Mouse (Mus musculus) limb, embryonic 11.5 days (tissue): ENCODE results near the gene Pom121. TPM values are rescaled to one million over a fixed set of nuclear protein-coding genes. Genes with fewer than 3 reads are reported as not detected.

Source experiments
- ATAC-seq: fragments of 200-750 bp; cut with Nextera tagmentation; 2 replicates; pipeline ENCODE4 v1.8.0; 2017; ENCODE audit warnings: low read depth; ENCODE audit not compliant: insufficient number of reproducible peaks, low FRiP score, low TSS enrichment
- DNase-seq: peaks from one replicate; pipeline ENCODE4 v3.0.0-alpha.2; 2015; ENCODE audit warnings: low spot score
- H3K27ac ChIP-seq: fragments of 300-500 bp; sonication (generic); replicated peaks from 2 replicates; pipeline ENCODE4 v1.5.1; 2014; ENCODE audit warnings: low read depth, mild to moderate bottlenecking, low read length
- H3K27me3 ChIP-seq: fragments of 300-500 bp; sonication (generic); 2 replicates; pipeline ENCODE4 v1.6.1; 2014; ENCODE audit warnings: mild to moderate bottlenecking, low read length, mixed read lengths; ENCODE audit not compliant: control insufficient read depth, insufficient read depth
- H3K36me3 ChIP-seq: fragments of 300-500 bp; sonication (generic); 2 replicates; pipeline ENCODE4 v1.6.1; 2014; ENCODE audit warnings: mild to moderate bottlenecking, low read length, moderate library complexity, mixed read lengths; ENCODE audit not compliant: control insufficient read depth, insufficient read depth
- H3K4me1 ChIP-seq: fragments of 300-500 bp; sonication (generic); 2 replicates; pipeline ENCODE4 v1.6.1; 2014; ENCODE audit warnings: low read length, mixed read lengths; ENCODE audit not compliant: control insufficient read depth, insufficient read depth
- H3K4me2 ChIP-seq: fragments of 300-500 bp; sonication (generic); 2 replicates; pipeline ENCODE4 v1.6.1; 2014; ENCODE audit warnings: low read depth, mild to moderate bottlenecking, moderate library complexity; ENCODE audit not compliant: severe bottlenecking
- H3K4me3 ChIP-seq: fragments of 300-500 bp; sonication (generic); 2 replicates; pipeline ENCODE4 v1.5.1; 2014; ENCODE audit warnings: low read depth, low read length
- H3K9ac ChIP-seq: fragments of 300-500 bp; sonication (generic); 2 replicates; pipeline ENCODE4 v1.6.1; 2014; ENCODE audit warnings: mild to moderate bottlenecking, low read length
- H3K9me3 ChIP-seq: fragments of 300-500 bp; sonication (generic); 2 replicates; pipeline ENCODE4 v1.6.1; 2016; ENCODE audit warnings: low read length; ENCODE audit not compliant: control insufficient read depth
- WGBS: fragments of 180-500 bp; shearing (Covaris S2); extraction: QIAGEN DNeasy Blood & Tissue Kit; methylation state at CpG from one replicate; pipeline ENCODE4 v1.1.7; 2014; 5-methylcytosine and 5-hydroxymethylcytosine counted together
- polyA plus RNA-seq: library from polyadenylated mRNA; unstranded; fragments of >200 nt; fragmentation: Nextera tagmentation; extraction: Ambion mirVana; gene quantifications from 2 replicates; pipeline ENCODE4 v1.2.1, GENCODE M21; 2014

The Pom121 gene
- 21.4 and 21.8 TPM in 2 replicates for polyA plus RNA-seq

GRCm38 (mm10) chr5:135394004-135394823, at the start of gene Pom121:
Gene Pom121 (minus strand): TSS chr5:135394546.
- peak; percentile 85 for ATAC-seq
- Histone ChIP-seq H3K4me2 (peak within 1 kb of the TSS; percentile 69), H3K4me1 (0 out of 2 replicates have a peak, but pooled peaks cover 3% of the 10 kb centered on the region), H3K36me3 (peaks cover 8% of the 10 kb centered on the region; the same call in 1 of the 2 replicates), H3K4me3 (peak within 1 kb of the TSS; percentile 98), H3K27me3 (no peaks in the 10 kb centered on the region), H3K9ac (peak within 1 kb of the TSS; percentile 93), H3K27ac (peak within 1 kb of the TSS; percentile 72), H3K9me3 (no peaks in the 10 kb centered on the region)
- peak; percentile 89 for DNase-seq
- under 1% methylated on average over 95 of the region's 110 CpGs for WGBS

DNA sequence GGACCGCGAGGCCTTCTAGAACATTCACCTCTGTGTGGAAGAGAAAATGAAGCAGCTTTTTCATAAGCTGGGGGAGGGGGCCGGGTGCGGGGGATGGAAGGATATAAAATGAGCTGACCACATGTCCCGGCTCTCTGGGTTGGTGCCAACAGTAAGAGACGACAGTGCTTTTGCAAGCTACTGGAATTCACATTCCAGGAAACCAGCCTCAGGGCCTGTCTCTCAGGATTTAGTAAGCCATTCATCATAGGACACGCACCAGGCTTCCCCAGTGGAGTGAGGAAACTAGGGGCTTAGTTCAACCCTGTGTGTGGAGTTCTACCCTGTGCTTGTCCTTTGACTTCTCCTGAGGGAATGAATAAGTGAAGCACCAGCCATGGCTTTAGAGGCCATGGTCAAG, 48.1 kb upstream of the Pom121 start:
- Histone ChIP-seq H3K4me3 (no peak overlapping the region), H3K9ac (no peak overlapping the region), H3K27ac (no peak overlapping the region), H3K36me3 (peaks cover 10% of the 10 kb centered on the region), H3K9me3 (no peaks in the 10 kb centered on the region), H3K4me1 (no peaks in the 10 kb centered on the region), H3K4me2 (no peak overlapping the region), H3K27me3 (no peaks in the 10 kb centered on the region)
- WGBS, result 76% methylated on average over 7 of the region's 7 CpGs
- DNase-seq, result peak; percentile 32
- no peak for ATAC-seq

- H3K27me3 ChIP-seq, result no peaks in the 10 kb centered on the region
- peaks cover 15% of the 10 kb centered on the region; the same call in 1 of the 2 replicates for H3K36me3 ChIP-seq
- H3K9me3 ChIP-seq, result no peaks in the 10 kb centered on the region
- WGBS, result 94% methylated on average over 10 of the region's 10 CpGs
- no peak overlapping the region for H3K27ac ChIP-seq
- H3K4me3 ChIP-seq, result no peak overlapping the region
- H3K9ac ChIP-seq, result no peak overlapping the region
- no peaks in the 10 kb centered on the region for H3K4me1 ChIP-seq
- H3K4me2 ChIP-seq, result no peak overlapping the region
- DNase-seq (no peak), ATAC-seq (no peak)
These were observed 40.7 kb upstream of the Pom121 start for GRCm38 (mm10) chr5:135435039-135435438.

DNA sequence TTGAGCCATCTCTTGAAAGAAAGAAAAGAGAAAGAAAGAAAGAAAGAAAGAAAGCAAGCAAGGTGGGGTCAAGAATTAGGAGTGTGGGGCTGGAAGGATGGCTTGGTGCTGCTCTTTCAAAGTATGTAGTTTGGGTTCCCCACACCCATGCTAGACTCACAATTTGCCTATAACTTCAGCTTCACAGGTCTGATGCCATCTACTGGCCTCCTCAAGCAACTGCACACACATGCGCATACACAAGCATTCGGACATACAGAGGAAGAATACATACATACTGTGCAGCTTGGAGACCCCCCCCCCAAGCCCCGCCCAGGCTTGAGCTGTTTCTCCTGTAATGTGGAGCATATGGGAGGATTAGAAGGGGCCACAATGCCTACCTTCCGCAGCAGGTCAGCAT, 39.5 kb upstream of the Pom121 start:
- H3K4me1 ChIP-seq, result no peaks in the 10 kb centered on the region
- peaks cover 17% of the 10 kb centered on the region; the same call in 1 of the 2 replicates for H3K36me3 ChIP-seq
- no peak overlapping the region for H3K27ac ChIP-seq
- H3K4me3 ChIP-seq, result no peak overlapping the region
- no peak overlapping the region for H3K9ac ChIP-seq
- WGBS, result 96% methylated on average over 4 of the region's 4 CpGs
- DNase-seq, result no peak
- no peaks in the 10 kb centered on the region for H3K27me3 ChIP-seq
- no peak for ATAC-seq
- no peaks in the 10 kb centered on the region for H3K9me3 ChIP-seq
- H3K4me2 ChIP-seq, result no peak overlapping the region

DNA sequence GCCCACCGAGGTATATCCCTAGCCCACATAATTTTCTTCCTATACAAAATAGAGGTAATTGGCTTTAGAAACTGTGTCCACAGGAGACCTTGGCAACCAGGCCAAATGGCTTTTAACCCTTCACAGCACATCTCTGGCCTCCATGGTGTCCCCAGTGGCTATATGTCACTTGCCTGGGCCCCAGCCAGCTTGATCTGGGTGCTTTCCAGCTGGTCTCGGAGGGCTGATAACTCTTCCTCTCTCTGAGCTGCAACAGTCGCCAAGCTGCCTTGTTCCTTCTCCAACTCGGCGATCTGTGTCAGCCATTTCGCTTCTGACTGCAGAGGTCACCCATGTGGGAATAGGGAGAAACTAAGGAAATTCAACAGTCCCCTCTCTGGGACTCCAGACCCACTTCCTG, 36.8 kb upstream of the Pom121 start:
- 93% methylated on average over 6 of the region's 6 CpGs for WGBS
- DNase-seq (no peak), ATAC-seq (no peak)
- H3K4me3 ChIP-seq, result no peak overlapping the region
- no peak overlapping the region for H3K27ac ChIP-seq
- no peaks in the 10 kb centered on the region for H3K9me3 ChIP-seq
- no peaks in the 10 kb centered on the region for H3K27me3 ChIP-seq
- H3K4me2 ChIP-seq, result no peak overlapping the region
- peaks cover 17% of the 10 kb centered on the region; the same call in 1 of the 2 replicates for H3K36me3 ChIP-seq
- no peaks in the 10 kb centered on the region for H3K4me1 ChIP-seq
- H3K9ac ChIP-seq, result no peak overlapping the region

DNA sequence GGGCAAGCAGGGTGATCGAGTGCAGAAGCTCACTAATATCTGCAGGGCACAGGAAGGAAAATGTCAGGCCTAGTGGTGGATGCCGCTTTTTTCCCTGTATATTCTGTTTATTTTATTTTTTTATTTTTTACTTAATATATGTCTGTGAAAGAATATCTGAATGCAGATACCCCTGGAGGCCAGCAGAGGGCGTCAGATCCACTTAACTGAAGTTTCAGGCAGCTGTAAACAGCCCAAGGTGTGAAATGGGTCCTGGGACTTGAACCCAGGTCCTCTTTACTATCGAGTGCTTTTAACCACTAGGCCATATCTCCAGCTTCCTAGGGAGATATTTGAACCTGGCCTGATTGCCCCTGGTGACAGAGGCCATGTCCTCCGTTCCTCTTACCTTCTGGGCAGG, 34.4 kb upstream of the Pom121 start:
- no peak for DNase-seq
- Histone ChIP-seq H3K9me3 (no peaks in the 10 kb centered on the region), H3K9ac (no peak overlapping the region), H3K27me3 (no peaks in the 10 kb centered on the region), H3K27ac (no peak overlapping the region), H3K4me2 (no peak overlapping the region), H3K4me1 (no peaks in the 10 kb centered on the region), H3K4me3 (no peak overlapping the region), H3K36me3 (peaks cover 17% of the 10 kb centered on the region; the same call in 1 of the 2 replicates)
- WGBS, result 75% methylated on average over 5 of the region's 5 CpGs
- ATAC-seq, result no peak

GRCm38 (mm10) chr5:135410266-135410665, 15.9 kb upstream of the Pom121 start:
- ATAC-seq (no peak), DNase-seq (no peak)
- peaks cover 10% of the 10 kb centered on the region; the same call in 1 of the 2 replicates for H3K36me3 ChIP-seq
- no peak overlapping the region for H3K9ac ChIP-seq
- H3K4me3 ChIP-seq, result no peak overlapping the region
- H3K9me3 ChIP-seq, result no peaks in the 10 kb centered on the region
- H3K4me1 ChIP-seq, result no peaks in the 10 kb centered on the region
- no peak overlapping the region for H3K4me2 ChIP-seq
- H3K27ac ChIP-seq, result no peak overlapping the region
- 92% methylated on average over 9 of the region's 9 CpGs for WGBS
- H3K27me3 ChIP-seq, result no peaks in the 10 kb centered on the region

DNA sequence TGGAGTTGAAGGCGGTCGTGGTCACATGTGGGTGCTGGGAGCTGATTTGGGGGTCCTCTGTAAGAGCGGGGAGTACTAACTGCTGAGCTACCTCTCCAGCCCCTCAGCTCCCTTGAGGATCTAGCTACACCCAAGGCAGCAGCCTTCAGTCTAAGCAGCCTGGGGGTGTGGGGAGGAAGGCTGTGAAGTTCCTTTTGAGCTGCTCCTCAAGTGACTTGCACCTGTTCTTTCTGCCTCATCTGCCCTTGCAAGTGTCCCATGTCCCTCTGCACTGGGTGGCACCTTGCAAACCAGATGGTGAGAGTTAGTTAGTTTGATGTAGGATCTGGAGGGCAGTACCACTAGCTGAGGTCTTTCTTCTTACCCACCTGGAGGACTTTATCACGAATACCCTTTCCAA, 13.8 kb upstream of the Pom121 start:
- no peak for ATAC-seq
- Histone ChIP-seq H3K27ac (no peak overlapping the region), H3K4me2 (no peak overlapping the region), H3K36me3 (peaks cover 2% of the 10 kb centered on the region; the same call in 1 of the 2 replicates), H3K4me3 (no peak overlapping the region), H3K4me1 (no peaks in the 10 kb centered on the region), H3K9ac (no peak overlapping the region), H3K9me3 (no peaks in the 10 kb centered on the region), H3K27me3 (no peaks in the 10 kb centered on the region)
- 85% methylated on average over 4 of the region's 4 CpGs for WGBS
- no peak for DNase-seq
